Mouse (Mus musculus): ENCODE measurements around the gene Enoph1. TPM values are rescaled to one million over a fixed set of nuclear protein-coding genes. Genes with fewer than 3 reads are reported as not detected.

The Enoph1 gene
- polyA plus RNA-seq, 1 experiment from 2014 or later, result 52.6 TPM

DNA sequence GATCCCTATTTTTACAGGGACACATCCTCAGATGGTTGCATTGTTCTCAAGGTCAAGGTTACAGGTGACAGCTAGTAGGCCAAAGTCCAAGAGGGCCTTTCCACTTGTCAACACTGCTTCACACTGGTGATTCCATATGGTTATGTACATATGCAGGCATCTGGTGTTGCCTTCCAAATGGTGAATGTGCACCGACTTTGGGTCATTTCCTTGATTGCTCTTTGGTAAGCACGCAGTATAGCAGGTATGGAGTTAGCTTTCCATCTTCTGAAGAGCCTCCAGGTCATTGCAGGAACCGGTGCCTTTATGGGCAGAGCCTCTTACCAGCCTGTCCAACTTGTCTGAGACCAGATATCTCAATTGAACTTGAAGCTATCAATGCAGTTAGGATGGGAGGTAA, 7.1 kb upstream of the Enoph1 start:
- peaks cover 39% of the 10 kb centered on the region for H3K36me3 ChIP-seq (ENCODE audit: control insufficient read depth, insufficient read depth, low read length)
- no peak overlapping the region for H3K27ac ChIP-seq (ENCODE audit: low read depth, low read length)
- no peak overlapping the region for H3K4me2 ChIP-seq
- H3K4me1 ChIP-seq (replicated peaks; ENCODE audit: control insufficient read depth, insufficient read depth, low read length), result peaks cover 5% of the 10 kb centered on the region
- peak; percentile 17; the same call in 1 of the 2 replicates for ATAC-seq (replicated peaks; ENCODE audit: low FRiP score)
- 73% methylated on average over 3 of the region's 3 CpGs for WGBS
- no peaks in the 10 kb centered on the region for H3K27me3 ChIP-seq (replicated peaks; ENCODE audit: control insufficient read depth, insufficient read depth, low read length)
- DNase-seq (ENCODE audit: low spot score), result no peak
- no peaks in the 10 kb centered on the region for H3K9me3 ChIP-seq (ENCODE audit: control insufficient read depth, low read length)
- H3K4me3 ChIP-seq (ENCODE audit: low read depth, low read length), result no peak overlapping the region
- no peak overlapping the region for H3K9ac ChIP-seq (ENCODE audit: low read depth, low read length)

- WGBS, result 77% methylated on average over 7 of the region's 7 CpGs
- Histone ChIP-seq H3K27ac (ENCODE audit: low read depth, low read length) (no peak overlapping the region), H3K4me2 (peak overlapping the region; percentile 83), H3K36me3 (ENCODE audit: control insufficient read depth, insufficient read depth, low read length) (peaks cover 40% of the 10 kb centered on the region), H3K27me3 (replicated peaks; ENCODE audit: control insufficient read depth, insufficient read depth, low read length) (no peaks in the 10 kb centered on the region), H3K4me1 (replicated peaks; ENCODE audit: control insufficient read depth, insufficient read depth, low read length) (peaks cover 7% of the 10 kb centered on the region), H3K9me3 (ENCODE audit: control insufficient read depth, low read length) (no peaks in the 10 kb centered on the region), H3K4me3 (ENCODE audit: low read depth, low read length) (no peak overlapping the region), H3K9ac (ENCODE audit: low read depth, low read length) (no peak overlapping the region)
- ATAC-seq (replicated peaks; ENCODE audit: low FRiP score) (no peak), DNase-seq (ENCODE audit: low spot score) (no peak)
These were observed 3.8 kb upstream of the Enoph1 start for GRCm38 (mm10) chr5:100035950-100036349.

DNA sequence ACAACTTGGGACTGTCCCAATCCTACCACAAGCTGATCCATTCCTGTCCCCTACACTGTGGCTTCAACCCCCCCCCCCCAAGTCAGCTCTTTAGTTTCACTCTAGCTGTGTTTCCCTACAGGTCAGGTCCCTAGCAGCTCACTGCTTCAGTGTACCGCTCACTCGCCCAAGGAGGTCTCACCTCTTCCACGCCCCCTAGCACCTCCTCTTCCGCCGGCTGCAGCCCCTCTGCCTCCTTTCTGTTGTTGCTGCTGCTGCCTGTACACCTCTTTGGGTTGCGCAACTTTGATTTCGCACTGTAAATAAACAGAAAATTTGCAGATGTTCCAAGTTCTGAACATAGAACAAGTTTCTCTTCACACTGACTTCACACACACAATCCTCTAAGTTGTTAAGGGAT, 3.1 kb upstream of the Enoph1 start:
- H3K36me3 ChIP-seq (ENCODE audit: control insufficient read depth, insufficient read depth, low read length), result peaks cover 40% of the 10 kb centered on the region
- DNase-seq (ENCODE audit: low spot score), result no peak
- 35% methylated on average over 7 of the region's 7 CpGs for WGBS
- H3K27ac ChIP-seq (ENCODE audit: low read depth, low read length), result no peak overlapping the region
- H3K9me3 ChIP-seq (ENCODE audit: control insufficient read depth, low read length), result no peaks in the 10 kb centered on the region
- H3K4me3 ChIP-seq (ENCODE audit: low read depth, low read length), result peak overlapping the region; percentile 93
- ATAC-seq (replicated peaks; ENCODE audit: low FRiP score), result no peak
- H3K9ac ChIP-seq (ENCODE audit: low read depth, low read length), result peak overlapping the region; percentile 43; the same call in 1 of the 2 replicates
- H3K4me1 ChIP-seq (replicated peaks; ENCODE audit: control insufficient read depth, insufficient read depth, low read length), result peaks cover 12% of the 10 kb centered on the region
- no peaks in the 10 kb centered on the region for H3K27me3 ChIP-seq (replicated peaks; ENCODE audit: control insufficient read depth, insufficient read depth, low read length)
- H3K4me2 ChIP-seq, result peak overlapping the region; percentile 83

DNA sequence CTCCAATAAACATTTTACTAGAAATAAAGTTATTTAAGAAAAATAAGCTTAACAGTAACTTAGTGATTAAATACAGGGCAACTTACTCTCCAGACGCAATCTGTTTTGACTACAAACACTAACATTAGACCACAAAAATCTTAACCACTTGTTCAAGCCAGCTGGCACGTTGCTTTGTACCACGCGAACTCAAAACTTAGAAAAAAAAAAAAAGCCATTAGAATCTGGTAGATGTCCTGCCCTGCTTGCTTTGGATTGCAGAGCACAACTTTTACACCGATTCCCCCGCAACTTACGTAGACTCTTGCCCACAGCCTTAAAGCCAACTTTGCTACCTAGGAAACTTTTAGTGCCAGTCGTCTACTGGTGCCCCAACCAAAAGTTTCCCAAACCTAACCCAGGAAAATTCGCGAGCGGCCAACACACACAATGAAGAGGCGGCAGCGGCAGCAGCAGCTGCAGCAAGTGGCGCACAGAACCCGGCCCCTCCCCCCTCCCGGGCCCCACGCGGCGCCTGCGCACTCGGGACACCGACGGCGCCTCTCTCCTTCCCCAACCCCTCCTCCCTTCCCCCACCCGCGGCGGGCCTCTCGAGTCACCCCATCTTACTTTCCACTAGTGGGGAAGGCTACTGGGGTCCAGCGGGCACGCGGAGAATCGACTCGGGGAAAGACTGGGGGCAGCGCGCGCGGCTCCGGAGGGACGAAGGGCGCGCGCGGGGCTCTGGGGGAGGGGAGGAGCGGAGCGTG, 1.6 kb upstream of the Enoph1 start:
- peak overlapping the region; percentile 93 for H3K4me3 ChIP-seq (ENCODE audit: low read depth, low read length)
- H3K4me1 ChIP-seq (replicated peaks; ENCODE audit: control insufficient read depth, insufficient read depth, low read length), result peaks cover 16% of the 10 kb centered on the region
- H3K36me3 ChIP-seq (ENCODE audit: control insufficient read depth, insufficient read depth, low read length), result peaks cover 31% of the 10 kb centered on the region
- peak overlapping the region; percentile 89 for H3K27ac ChIP-seq (ENCODE audit: low read depth, low read length)
- H3K9ac ChIP-seq (ENCODE audit: low read depth, low read length), result peak overlapping the region; percentile 100
- WGBS, result 1% methylated on average over 45 of the region's 45 CpGs
- no peaks in the 10 kb centered on the region for H3K27me3 ChIP-seq (replicated peaks; ENCODE audit: control insufficient read depth, insufficient read depth, low read length)
- ATAC-seq (replicated peaks; ENCODE audit: low FRiP score) (peak; percentile 32), DNase-seq (ENCODE audit: low spot score) (peak; percentile 86)
- H3K4me2 ChIP-seq, result peak overlapping the region; percentile 83
- no peaks in the 10 kb centered on the region for H3K9me3 ChIP-seq (ENCODE audit: control insufficient read depth, low read length)

DNA sequence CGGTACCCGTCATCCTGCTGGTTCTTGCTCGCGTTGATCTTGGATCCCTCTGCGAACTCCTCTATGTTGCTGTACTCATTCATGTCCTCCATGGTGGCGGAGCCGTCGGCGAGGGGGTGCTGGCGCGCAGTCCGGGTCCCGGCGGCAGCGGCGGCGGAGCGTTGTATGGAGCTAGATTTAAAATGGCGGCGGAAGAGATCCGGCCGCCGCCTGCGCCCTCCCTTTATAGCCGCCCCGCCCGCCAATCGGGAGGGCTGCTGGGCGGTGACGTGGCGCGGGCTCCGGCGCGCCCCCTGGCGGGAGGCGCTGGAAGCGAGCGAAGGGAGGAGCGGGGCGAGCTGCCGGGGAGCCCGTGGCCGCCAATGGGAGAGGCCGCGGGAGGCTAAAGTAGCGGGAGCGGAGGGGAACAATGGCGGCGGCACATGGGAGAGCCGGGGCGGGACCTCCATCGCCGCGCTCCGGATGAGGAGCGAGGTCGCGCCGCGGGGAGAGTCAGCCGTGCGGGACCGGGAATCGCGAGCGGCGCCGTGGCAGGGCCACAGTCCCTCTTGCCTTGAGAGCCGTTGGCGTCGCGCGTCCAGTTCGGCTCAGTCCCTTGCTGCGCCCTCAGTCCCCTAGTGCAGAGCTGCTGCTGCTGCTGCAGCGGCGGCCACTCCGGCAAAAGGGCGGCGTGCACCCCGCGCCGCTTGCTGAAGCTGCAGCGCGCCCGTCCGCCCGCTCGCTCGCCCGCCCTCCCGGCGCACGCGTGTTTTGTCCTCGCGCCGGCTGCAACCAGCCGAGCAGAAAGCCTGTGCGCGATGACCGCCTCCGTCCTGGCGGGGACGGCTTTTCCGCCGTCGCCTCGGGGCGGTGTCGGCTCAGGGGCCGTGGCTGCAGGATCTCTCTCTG, 827 bp upstream of the Enoph1 start:
- H3K4me2 ChIP-seq, result peak overlapping the region; percentile 83
- no peaks in the 10 kb centered on the region for H3K9me3 ChIP-seq (ENCODE audit: control insufficient read depth, low read length)
- H3K4me3 ChIP-seq (ENCODE audit: low read depth, low read length), result peak overlapping the region; percentile 93
- H3K9ac ChIP-seq (ENCODE audit: low read depth, low read length), result peak overlapping the region; percentile 100
- WGBS, result under 1% methylated on average over 113 of the region's 113 CpGs
- H3K27me3 ChIP-seq (replicated peaks; ENCODE audit: control insufficient read depth, insufficient read depth, low read length), result no peaks in the 10 kb centered on the region
- H3K27ac ChIP-seq (ENCODE audit: low read depth, low read length), result peak overlapping the region; percentile 98
- peak; percentile 95 for DNase-seq (ENCODE audit: low spot score)
- ATAC-seq (replicated peaks; ENCODE audit: low FRiP score), result peak; percentile 77
- H3K36me3 ChIP-seq (ENCODE audit: control insufficient read depth, insufficient read depth, low read length), result peaks cover 26% of the 10 kb centered on the region
- peaks cover 24% of the 10 kb centered on the region for H3K4me1 ChIP-seq (replicated peaks; ENCODE audit: control insufficient read depth, insufficient read depth, low read length)

DNA sequence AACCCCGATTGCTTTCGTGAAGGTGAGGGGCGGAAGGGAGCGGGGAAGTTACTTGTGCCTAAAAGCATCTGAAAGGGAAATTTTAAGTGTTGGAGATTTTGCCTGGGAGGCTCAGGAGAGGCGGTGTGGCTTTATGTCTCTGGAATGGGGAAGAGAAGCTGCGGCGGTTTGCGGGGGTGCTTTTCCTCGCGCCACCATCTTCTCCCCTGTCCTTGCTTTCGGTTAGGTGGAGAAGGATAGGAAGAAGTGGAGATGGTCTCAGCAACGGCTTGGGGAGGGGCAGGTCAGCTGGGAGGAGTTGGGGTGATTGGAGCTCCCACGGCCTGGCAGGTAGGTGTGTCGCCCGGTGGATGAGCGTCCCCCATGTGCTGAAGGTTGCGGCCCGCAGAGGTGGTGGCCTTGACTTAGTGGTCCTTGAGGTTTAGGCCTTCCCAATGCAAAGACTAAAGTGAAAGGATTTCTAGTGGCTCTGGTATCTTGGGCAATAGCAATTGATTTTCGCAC, 548 bp downstream of the Enoph1 start:
- H3K4me3 ChIP-seq (ENCODE audit: low read depth, low read length), result peak overlapping the region; percentile 93
- ATAC-seq (replicated peaks; ENCODE audit: low FRiP score) (no peak), DNase-seq (ENCODE audit: low spot score) (no peak)
- H3K27ac ChIP-seq (ENCODE audit: low read depth, low read length), result peak overlapping the region; percentile 98
- 1% methylated on average over 19 of the region's 19 CpGs for WGBS
- peak overlapping the region; percentile 100 for H3K9ac ChIP-seq (ENCODE audit: low read depth, low read length)
- H3K9me3 ChIP-seq (ENCODE audit: control insufficient read depth, low read length), result no peaks in the 10 kb centered on the region
- no peaks in the 10 kb centered on the region for H3K27me3 ChIP-seq (replicated peaks; ENCODE audit: control insufficient read depth, insufficient read depth, low read length)
- H3K36me3 ChIP-seq (ENCODE audit: control insufficient read depth, insufficient read depth, low read length), result peaks cover 16% of the 10 kb centered on the region; the same call in 1 of the 2 replicates
- peak overlapping the region; percentile 79 for H3K4me2 ChIP-seq
- H3K4me1 ChIP-seq (replicated peaks; ENCODE audit: control insufficient read depth, insufficient read depth, low read length), result peaks cover 31% of the 10 kb centered on the region

DNA sequence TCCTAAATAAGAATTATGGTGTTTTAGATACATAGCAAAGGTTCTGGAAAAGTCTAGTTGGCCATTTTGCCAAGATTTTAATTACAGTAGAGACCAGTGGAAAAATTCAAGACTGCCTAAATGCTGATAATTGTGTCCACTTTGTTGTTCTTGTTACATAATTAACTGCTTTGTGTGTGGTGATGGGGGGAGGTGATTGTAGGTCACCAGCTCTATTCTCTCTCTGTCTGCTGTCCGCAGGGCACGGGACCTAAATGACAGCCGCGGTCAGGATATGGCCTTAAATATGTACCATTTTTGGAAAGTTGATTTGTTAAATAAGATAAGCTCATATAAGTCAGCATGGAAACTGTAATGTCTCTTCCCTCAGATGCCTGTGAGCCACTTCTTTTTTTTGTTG, 1.5 kb downstream of the Enoph1 start:
- H3K27ac ChIP-seq (ENCODE audit: low read depth, low read length), result no peak overlapping the region
- peaks cover 11% of the 10 kb centered on the region; the same call in 1 of the 2 replicates for H3K36me3 ChIP-seq (ENCODE audit: control insufficient read depth, insufficient read depth, low read length)
- no peak overlapping the region for H3K9ac ChIP-seq (ENCODE audit: low read depth, low read length)
- H3K9me3 ChIP-seq (ENCODE audit: control insufficient read depth, low read length), result no peaks in the 10 kb centered on the region
- H3K4me1 ChIP-seq (replicated peaks; ENCODE audit: control insufficient read depth, insufficient read depth, low read length), result peaks cover 31% of the 10 kb centered on the region
- WGBS, result 64% methylated on average over 4 of the region's 4 CpGs
- ATAC-seq (replicated peaks; ENCODE audit: low FRiP score) (no peak), DNase-seq (ENCODE audit: low spot score) (no peak)
- peak overlapping the region; percentile 79 for H3K4me2 ChIP-seq
- no peaks in the 10 kb centered on the region for H3K27me3 ChIP-seq (replicated peaks; ENCODE audit: control insufficient read depth, insufficient read depth, low read length)
- peak overlapping the region; percentile 31 for H3K4me3 ChIP-seq (ENCODE audit: low read depth, low read length)

DNA sequence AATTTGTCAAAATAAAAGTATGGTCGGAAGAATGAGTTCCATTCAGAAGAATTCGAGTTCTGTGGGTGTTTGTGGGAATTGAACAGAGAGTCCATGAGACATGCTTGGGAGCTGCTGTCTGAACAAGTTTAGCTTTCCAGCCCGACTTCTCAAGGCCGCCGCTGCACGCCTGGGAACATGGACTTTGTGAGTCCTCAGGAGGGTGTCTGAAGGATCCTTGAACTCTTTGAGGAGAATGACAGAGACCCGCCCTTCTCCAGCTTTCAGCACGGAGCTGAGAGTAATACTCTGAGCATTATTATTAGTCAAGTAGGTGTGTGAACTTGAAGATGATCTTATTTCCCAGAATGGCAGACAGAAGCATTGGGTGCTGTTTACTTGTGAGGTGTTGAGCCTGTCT, 2.7 kb downstream of the Enoph1 start:
- H3K4me3 ChIP-seq (ENCODE audit: low read depth, low read length), result no peak overlapping the region
- 90% methylated on average over 8 of the region's 8 CpGs for WGBS

More for the DNA sequence above, 2.7 kb downstream of the Enoph1 start:
- no peak overlapping the region for H3K27ac ChIP-seq (ENCODE audit: low read depth, low read length)
- no peak overlapping the region for H3K9ac ChIP-seq (ENCODE audit: low read depth, low read length)
- no peaks in the 10 kb centered on the region for H3K27me3 ChIP-seq (replicated peaks; ENCODE audit: control insufficient read depth, insufficient read depth, low read length)
- DNase-seq (ENCODE audit: low spot score) (no peak), ATAC-seq (replicated peaks; ENCODE audit: low FRiP score) (no peak)
- no peak overlapping the region for H3K4me2 ChIP-seq
- no peaks in the 10 kb centered on the region for H3K9me3 ChIP-seq (ENCODE audit: control insufficient read depth, low read length)
- peaks cover 2% of the 10 kb centered on the region; the same call in 1 of the 2 replicates for H3K36me3 ChIP-seq (ENCODE audit: control insufficient read depth, insufficient read depth, low read length)
- H3K4me1 ChIP-seq (replicated peaks; ENCODE audit: control insufficient read depth, insufficient read depth, low read length), result peaks cover 26% of the 10 kb centered on the region

Measured in liver, embryonic 11.5 days (tissue).